23 mouse cellular contexts compared by ENCODE assay signal in the genomic region with DNA sequence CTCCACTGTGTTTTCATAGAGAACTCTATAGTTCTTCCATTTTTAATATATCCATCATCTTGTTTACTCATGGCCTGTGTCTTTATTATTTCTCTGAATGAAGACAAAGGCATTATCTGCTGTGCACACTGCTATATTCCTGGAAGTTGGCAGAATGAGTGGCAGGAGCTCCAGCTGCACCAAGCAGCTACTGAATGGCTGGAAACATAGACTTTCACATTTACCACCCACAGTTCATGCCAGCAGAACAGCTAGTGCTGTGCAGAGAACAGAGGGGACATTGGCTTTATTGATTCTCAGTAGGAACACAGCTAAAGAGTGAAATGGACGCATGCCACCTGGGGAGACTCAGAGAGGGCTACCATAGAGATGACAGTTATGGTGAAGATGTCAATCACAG. TPM values are rescaled to one million over a fixed set of nuclear protein-coding genes. Genes with fewer than 3 reads are reported as not detected.
A peak's percentile ranks its signal among the peaks of the same experiment; 100 is the strongest.
DNase-seq lines count a peak whose midpoint lies in the region; ATAC-seq and TF ChIP-seq lines count a peak whose summit lies in the region.
"Had no signal": no experiment of that assay in that cellular context is flagged by ENCODE, and none has a peak within 500 bp of the region (broad histone marks: within the 10 kb centered on the region; RNA-seq: fewer than 3 reads in every experiment).

No protein-coding gene starts in this region.

- WGBS in heart, embryonic 12.5 days = 79% methylated on average over 1 of the region's 1 CpGs

- H3K9ac ChIP-seq in heart, embryonic 12.5 days = no peak overlapping the region
- H3K9ac ChIP-seq: embryonic facial prominence, embryonic 12.5 days; forebrain, embryonic 13.5 days had no signal

- H3K9me3 ChIP-seq in heart, embryonic 12.5 days (replicated peaks) = no peaks in the 10 kb centered on the region
- H3K9me3 ChIP-seq: embryonic facial prominence, embryonic 10.5 days; embryonic facial prominence, embryonic 12.5 days; forebrain, embryonic 13.5 days had no signal

- H3K27me3 ChIP-seq in heart, embryonic 12.5 days (replicated peaks) = no peaks in the 10 kb centered on the region
- H3K27me3 ChIP-seq: embryonic facial prominence, embryonic 12.5 days; forebrain, embryonic 13.5 days had no signal

- H3K36me3 ChIP-seq in heart, embryonic 12.5 days = no peaks in the 10 kb centered on the region
- H3K36me3 ChIP-seq: embryonic facial prominence, embryonic 10.5 days; embryonic facial prominence, embryonic 12.5 days had no signal

- no peaks in the 10 kb centered on the region for H3K4me1 ChIP-seq in heart, embryonic 12.5 days (replicated peaks)
- H3K4me1 ChIP-seq: embryonic facial prominence, embryonic 10.5 days; embryonic facial prominence, embryonic 12.5 days; forebrain, embryonic 13.5 days had no signal

- H3K27ac ChIP-seq in layer of hippocampus, adult 2 months = peak overlapping the region; percentile 64; the same call in 1 of the 2 replicates
- no peak overlapping the region for H3K27ac ChIP-seq in heart, embryonic 12.5 days (ENCODE audit: poor library complexity, severe bottlenecking)
- H3K27ac ChIP-seq: embryonic facial prominence, embryonic 10.5 days; embryonic facial prominence, embryonic 12.5 days; forebrain, embryonic 13.5 days had no signal

- no peak for TF ChIP-seq CTCF in layer of hippocampus, adult 2 months (conservative IDR thresholded peaks at IDR 0.05)

- DNase-seq in frontal cortex, postnatal 10 days (ENCODE audit: low spot score in 2 of 2) = no peak
- DNase-seq in layer of hippocampus, adult 2 months (ENCODE audit: low spot score in 2 of 2) = peak in 1 of 2 experiments; percentile 33
- no peak for DNase-seq in layer of hippocampus, postnatal 36 days
- DNase-seq in right cerebral cortex, adult 18-20 months = peak; percentile 28
- no peak for DNase-seq in right cerebral cortex, adult 2 months (ENCODE audit: low spot score in 2 of 2)
- DNase-seq in telencephalon, adult 2 months (ENCODE audit: low read depth, low spot score) = peak; percentile 15
- DNase-seq: adrenal gland, adult 2 months; adrenal gland, postnatal 10 days; adrenal gland, postnatal 25 days; cerebellum, adult 11-12 months; cerebellum, adult 2 months; cerebellum, adult 9-10 months; cerebellum, postnatal 10 days; cerebellum, postnatal 25 days had no signal

- ATAC-seq in frontal cortex, adult (ENCODE audit: low TSS enrichment) = peak; percentile 77
- no peak for ATAC-seq in heart, embryonic 12.5 days (ENCODE audit: insufficient number of reproducible peaks, low FRiP score)
- ATAC-seq: forebrain, embryonic 13.5 days; forebrain, embryonic 16.5 days had no signal

- H3K4me2 ChIP-seq in heart, embryonic 12.5 days = no peak overlapping the region
- H3K4me2 ChIP-seq: embryonic facial prominence, embryonic 12.5 days; forebrain, embryonic 13.5 days had no signal

- no peak overlapping the region for H3K4me3 ChIP-seq in layer of hippocampus, adult 2 months
- no peak overlapping the region for H3K4me3 ChIP-seq in heart, embryonic 12.5 days
- H3K4me3 ChIP-seq: embryonic facial prominence, embryonic 10.5 days; embryonic facial prominence, embryonic 12.5 days; forebrain, embryonic 13.5 days had no signal

RNA-seq across cellular contexts. Expression of a gene that starts 55.6 kb away (rescaled TPM):
- total RNA-seq in layer of hippocampus, adult 2 months (2021) = 10 to 100 TPM; 63.9 to 66.6 TPM
- 10 to 100 TPM; 57.0 to 67.5 TPM for total RNA-seq in layer of hippocampus, postnatal 36 days (2021)
- polyA plus RNA-seq in heart, embryonic 12.5 days (2016; fragmentation: Nextera tagmentation; extraction: Ambion mirVana) = 0.18 and 0.26 TPM in 2 replicates
- total RNA-seq: ES-E14, MEL had no signal
- polyA plus RNA-seq: C2C12 had no signal

Comparison
In these comparisons a context has a peak if more than half of its experiments do, and no peak if none do; other contexts are left out.
1. DNase-seq: peak in right cerebral cortex, adult 18-20 months (single experiment) and telencephalon, adult 2 months (single experiment); none in frontal cortex, postnatal 10 days (0 of 2), layer of hippocampus, postnatal 36 days (0 of 2) and right cerebral cortex, adult 2 months (0 of 2).